Mouse (Mus musculus): Measurements from ENCODE around the gene Vps16. TPM values are rescaled to one million over a fixed set of nuclear protein-coding genes. Genes with fewer than 3 reads are reported as not detected.

Gene Vps16
- polyA plus RNA-seq, 1 experiment from 2014 or later, result 64.6 TPM

DNA sequence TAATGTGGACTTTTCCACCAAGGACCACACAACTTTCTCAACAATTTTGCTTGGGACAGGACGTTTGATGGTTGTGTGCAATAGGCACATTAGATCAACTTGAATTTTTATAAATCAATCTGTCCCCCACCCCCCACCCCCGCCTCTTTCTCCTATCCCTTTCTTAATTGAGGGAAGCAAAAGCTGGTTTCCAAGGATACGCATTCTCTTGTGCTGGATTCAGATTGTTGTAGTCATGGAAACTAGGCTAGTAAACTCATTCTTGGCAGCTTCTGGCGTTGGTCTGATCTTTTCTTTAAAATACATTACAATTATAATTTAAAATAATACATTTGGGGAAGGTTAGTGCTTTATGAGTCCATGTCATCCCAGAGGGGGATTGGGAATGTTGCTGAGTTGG lies 45.2 kb downstream of the Vps16 start:
- Histone ChIP-seq H3K9me3 (replicated peaks; ENCODE audit: low read length) (no peaks in the 10 kb centered on the region), H3K27ac (no peak overlapping the region), H3K9ac (ENCODE audit: low read depth, low read length) (no peak overlapping the region), H3K4me3 (replicated peaks; ENCODE audit: low read depth, low read length) (no peak overlapping the region), H3K4me1 (replicated peaks; ENCODE audit: insufficient read depth, low read length) (no peaks in the 10 kb centered on the region), H3K36me3 (ENCODE audit: insufficient read depth, low read length) (no peaks in the 10 kb centered on the region), H3K27me3 (ENCODE audit: insufficient read depth, low read length) (no peaks in the 10 kb centered on the region), H3K4me2 (ENCODE audit: low read length) (no peak overlapping the region)
- TF ChIP-seq CTCF (IDR thresholded peaks at IDR 0.05; ENCODE audit: low read depth), result no peak
- WGBS, result 72% methylated on average over 4 of the region's 4 CpGs
- ATAC-seq (replicated peaks; ENCODE audit: low FRiP score, low read depth) (no peak), DNase-seq (ENCODE audit: low spot score) (no peak)

DNA sequence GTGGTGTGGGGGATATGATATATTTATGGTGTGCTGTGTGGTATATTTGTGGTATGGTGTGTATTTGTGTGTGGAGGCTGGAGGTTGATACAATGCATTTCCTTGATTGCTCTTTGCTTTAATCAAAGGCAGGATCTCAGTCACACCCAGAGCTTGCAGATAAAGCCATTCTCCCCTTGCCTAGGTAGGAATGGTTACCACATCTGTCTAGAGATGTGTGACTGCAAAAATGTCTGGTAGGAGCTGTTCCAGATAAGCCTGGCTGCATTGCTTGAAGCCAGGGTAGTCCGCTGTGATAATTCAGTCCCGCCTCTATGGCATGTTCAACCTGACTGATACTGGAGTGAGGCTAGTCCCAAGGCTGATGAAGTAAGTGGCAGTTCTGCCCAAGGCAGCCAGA lies 45.8 kb downstream of the Vps16 start:
- Histone ChIP-seq H3K4me1 (replicated peaks; ENCODE audit: insufficient read depth, low read length) (no peaks in the 10 kb centered on the region), H3K9me3 (replicated peaks; ENCODE audit: low read length) (no peaks in the 10 kb centered on the region), H3K36me3 (ENCODE audit: insufficient read depth, low read length) (no peaks in the 10 kb centered on the region), H3K4me3 (replicated peaks; ENCODE audit: low read depth, low read length) (no peak overlapping the region), H3K27ac (no peak overlapping the region), H3K27me3 (ENCODE audit: insufficient read depth, low read length) (no peaks in the 10 kb centered on the region), H3K9ac (ENCODE audit: low read depth, low read length) (no peak overlapping the region), H3K4me2 (ENCODE audit: low read length) (no peak overlapping the region)
- 92% methylated on average over 2 of the region's 2 CpGs for WGBS
- DNase-seq (ENCODE audit: low spot score) (no peak), ATAC-seq (replicated peaks; ENCODE audit: low FRiP score, low read depth) (no peak)
- no peak for TF ChIP-seq CTCF (IDR thresholded peaks at IDR 0.05; ENCODE audit: low read depth)

DNA sequence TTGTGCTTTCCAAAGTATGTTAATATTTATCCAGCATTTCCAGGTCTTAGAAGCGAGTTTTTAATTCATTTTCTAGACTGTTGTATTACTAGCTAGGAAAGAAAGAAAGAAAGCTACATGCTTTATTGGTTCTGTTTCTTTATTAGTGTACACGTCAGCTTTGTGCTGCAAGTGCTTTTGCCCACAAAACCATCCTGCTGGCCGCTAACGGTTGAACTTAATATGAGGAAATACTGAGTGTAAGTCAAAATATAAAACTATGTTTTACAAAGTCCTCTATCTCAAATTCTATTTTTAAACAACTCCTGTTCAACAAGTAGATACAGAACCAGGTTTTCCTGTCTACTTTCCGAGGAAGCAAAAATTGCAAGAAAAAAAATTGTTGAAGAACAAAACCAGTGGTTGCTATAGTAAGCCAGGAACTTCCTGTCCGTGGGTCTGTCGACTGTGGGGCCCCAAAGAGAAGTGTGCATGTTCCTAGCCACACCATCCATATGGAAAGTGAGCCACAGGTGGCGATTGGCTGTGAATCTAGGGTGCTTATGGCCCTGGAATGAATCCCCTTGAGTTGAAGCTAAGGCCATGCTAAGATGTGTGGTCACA lies 48.9 kb downstream of the Vps16 start:
- no peak overlapping the region for H3K9ac ChIP-seq (ENCODE audit: low read depth, low read length)
- no peaks in the 10 kb centered on the region; the same call in 1 of the 2 replicates for H3K9me3 ChIP-seq (replicated peaks; ENCODE audit: low read length)
- H3K4me1 ChIP-seq (replicated peaks; ENCODE audit: insufficient read depth, low read length), result no peaks in the 10 kb centered on the region
- no peaks in the 10 kb centered on the region for H3K27me3 ChIP-seq (ENCODE audit: insufficient read depth, low read length)
- DNase-seq (ENCODE audit: low spot score), result no peak
- no peak overlapping the region for H3K27ac ChIP-seq
- ATAC-seq (replicated peaks; ENCODE audit: low FRiP score, low read depth), result no peak
- H3K4me2 ChIP-seq (ENCODE audit: low read length), result no peak overlapping the region
- no peak for TF ChIP-seq CTCF (IDR thresholded peaks at IDR 0.05; ENCODE audit: low read depth)
- WGBS, result 68% methylated on average over 8 of the region's 8 CpGs
- H3K36me3 ChIP-seq (ENCODE audit: insufficient read depth, low read length), result no peaks in the 10 kb centered on the region
- no peak overlapping the region for H3K4me3 ChIP-seq (replicated peaks; ENCODE audit: low read depth, low read length)

DNA sequence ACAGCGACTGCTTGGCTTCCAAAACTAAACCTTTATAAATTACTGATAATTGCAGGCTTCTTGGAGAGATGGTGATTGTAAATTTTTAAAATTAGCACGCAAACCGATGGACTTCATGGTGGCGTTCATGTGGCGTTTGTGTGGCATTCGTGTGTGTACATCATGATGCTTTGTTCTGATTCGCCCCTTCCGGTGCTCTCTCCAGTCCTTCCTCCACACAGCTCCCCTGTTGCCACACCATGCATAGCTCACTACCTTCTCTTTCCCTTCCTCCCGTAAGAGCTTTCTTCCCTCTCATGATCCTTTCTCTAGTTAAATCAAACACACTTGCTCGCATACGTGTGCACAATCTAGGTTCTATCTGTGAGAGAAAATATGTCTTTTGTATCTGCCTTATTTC lies 51.6 kb downstream of the Vps16 start:
- H3K9me3 ChIP-seq (replicated peaks; ENCODE audit: low read length), result no peaks in the 10 kb centered on the region; the same call in 1 of the 2 replicates
- no peak overlapping the region for H3K4me3 ChIP-seq (replicated peaks; ENCODE audit: low read depth, low read length)
- no peak for DNase-seq (ENCODE audit: low spot score)
- H3K9ac ChIP-seq (ENCODE audit: low read depth, low read length), result no peak overlapping the region
- H3K27ac ChIP-seq, result no peak overlapping the region
- no peak for ATAC-seq (replicated peaks; ENCODE audit: low FRiP score, low read depth)
- WGBS, result 93% methylated on average over 11 of the region's 11 CpGs
- H3K36me3 ChIP-seq (ENCODE audit: insufficient read depth, low read length), result 0 out of 2 replicates have a peak, but pooled peaks cover 4% of the 10 kb centered on the region
- no peaks in the 10 kb centered on the region for H3K4me1 ChIP-seq (replicated peaks; ENCODE audit: insufficient read depth, low read length)
- no peaks in the 10 kb centered on the region for H3K27me3 ChIP-seq (ENCODE audit: insufficient read depth, low read length)
- H3K4me2 ChIP-seq (ENCODE audit: low read length), result no peak overlapping the region
- no peak for TF ChIP-seq CTCF (IDR thresholded peaks at IDR 0.05; ENCODE audit: low read depth)

DNA sequence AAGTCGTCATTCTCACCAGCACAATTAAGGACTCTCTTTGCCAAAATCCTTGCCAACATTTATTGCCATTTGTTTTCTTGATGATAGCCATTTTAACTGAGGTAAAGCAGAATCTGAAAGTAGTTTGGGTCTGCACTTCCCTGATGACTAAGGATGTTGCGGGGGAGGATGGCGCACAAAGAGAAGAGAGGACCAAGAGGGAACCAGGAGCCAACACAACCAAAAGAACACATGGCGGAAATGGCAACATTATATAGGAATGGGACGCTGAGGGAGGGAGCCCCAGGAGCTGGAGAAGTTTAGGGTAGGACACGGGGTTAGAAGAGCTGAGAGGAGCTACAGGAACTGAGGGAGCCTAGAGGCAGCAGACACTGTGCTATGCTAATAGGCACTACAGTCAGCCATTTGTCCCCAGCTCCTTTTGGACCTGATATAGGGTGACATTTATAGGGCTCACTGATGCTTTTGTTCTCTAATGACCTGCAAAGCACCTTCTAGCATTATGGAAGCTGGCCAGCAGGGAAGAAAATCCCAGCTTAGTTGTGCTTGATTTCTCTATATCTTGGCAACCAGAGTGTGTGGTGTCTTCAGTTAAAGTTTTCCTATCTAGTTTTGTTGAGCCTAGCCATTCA lies 52.6 kb downstream of the Vps16 start:
- no peak overlapping the region for H3K9ac ChIP-seq (ENCODE audit: low read depth, low read length)
- no peaks in the 10 kb centered on the region for H3K4me1 ChIP-seq (replicated peaks; ENCODE audit: insufficient read depth, low read length)
- 0 out of 2 replicates have a peak, but pooled peaks cover 4% of the 10 kb centered on the region for H3K36me3 ChIP-seq (ENCODE audit: insufficient read depth, low read length)
- TF ChIP-seq CTCF (IDR thresholded peaks at IDR 0.05; ENCODE audit: low read depth), result no peak
- DNase-seq (ENCODE audit: low spot score), result no peak
- no peak overlapping the region for H3K4me2 ChIP-seq (ENCODE audit: low read length)
- ATAC-seq (replicated peaks; ENCODE audit: low FRiP score, low read depth), result no peak
- H3K9me3 ChIP-seq (replicated peaks; ENCODE audit: low read length), result no peaks in the 10 kb centered on the region; the same call in 1 of the 2 replicates
- no peak overlapping the region for H3K4me3 ChIP-seq (replicated peaks; ENCODE audit: low read depth, low read length)
- no peaks in the 10 kb centered on the region for H3K27me3 ChIP-seq (ENCODE audit: insufficient read depth, low read length)
- 64% methylated on average over 6 of the region's 6 CpGs for WGBS
- no peak overlapping the region for H3K27ac ChIP-seq

DNA sequence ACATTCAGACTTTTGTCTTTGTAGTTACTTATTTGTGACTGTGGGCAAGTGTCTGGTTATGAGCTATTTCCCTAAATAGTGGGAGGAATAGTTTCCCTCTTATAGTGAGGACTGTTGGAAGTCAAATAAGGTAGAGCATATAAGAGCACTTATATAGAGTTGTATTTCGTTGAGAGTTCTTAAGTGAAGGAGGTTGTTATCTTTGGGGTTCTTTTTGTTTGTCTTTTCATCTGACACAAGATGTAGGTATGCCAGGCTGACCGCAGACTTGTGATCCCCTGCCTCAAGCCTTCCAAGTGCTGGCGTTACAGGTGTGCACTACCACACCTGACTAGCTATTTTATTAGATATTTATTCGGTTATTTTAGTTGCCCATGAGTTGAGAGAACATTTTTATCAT lies 58.0 kb downstream of the Vps16 start:
- Histone ChIP-seq H3K4me1 (replicated peaks; ENCODE audit: insufficient read depth, low read length) (no peaks in the 10 kb centered on the region), H3K36me3 (ENCODE audit: insufficient read depth, low read length) (0 out of 2 replicates have a peak, but pooled peaks cover 4% of the 10 kb centered on the region), H3K27ac (no peak overlapping the region), H3K4me3 (replicated peaks; ENCODE audit: low read depth, low read length) (no peak overlapping the region), H3K9me3 (replicated peaks; ENCODE audit: low read length) (no peaks in the 10 kb centered on the region; the same call in 1 of the 2 replicates), H3K27me3 (ENCODE audit: insufficient read depth, low read length) (no peaks in the 10 kb centered on the region), H3K9ac (ENCODE audit: low read depth, low read length) (no peak overlapping the region), H3K4me2 (ENCODE audit: low read length) (no peak overlapping the region)
- 82% methylated on average over 4 of the region's 4 CpGs for WGBS
- DNase-seq (ENCODE audit: low spot score) (no peak), ATAC-seq (replicated peaks; ENCODE audit: low FRiP score, low read depth) (no peak)
- no peak for TF ChIP-seq CTCF (IDR thresholded peaks at IDR 0.05; ENCODE audit: low read depth)

Data from kidney, postnatal 0 days (tissue).